Comparison of ENCODE assay signal across 7 mouse cellular contexts in genomic region chr2:45108521-45109091, GRCm38 (mm10). TPM values are rescaled to one million over a fixed set of nuclear protein-coding genes. Genes with fewer than 3 reads are reported as not detected.
DNase-seq lines count a peak whose midpoint lies in the region; ATAC-seq and TF ChIP-seq lines count a peak whose summit lies in the region.

No protein-coding gene starts in this region.

- peak in 1 of 2 experiments; percentile 18; a peak in 1 of 4 replicates for TF ChIP-seq EP300 in MEL (IDR thresholded peaks at IDR 0.05; ENCODE audit: low read depth in 1 of 2, low read length in 2 of 2)

- no peaks in the 10 kb centered on the region for H3K27me3 ChIP-seq in MEL (ENCODE audit: control insufficient read depth in 1 of 2, insufficient read depth in 2 of 2, low read length in 2 of 2)
- H3K27me3 ChIP-seq in limb, embryonic 15.5 days = peaks cover 40% of the 10 kb centered on the region
- no peaks in the 10 kb centered on the region for H3K27me3 ChIP-seq in midbrain, embryonic 16.5 days (ENCODE audit: control insufficient read depth, insufficient read depth, low read depth, low read length)
- H3K27me3 ChIP-seq in thymus, adult 2 months (ENCODE audit: control insufficient read depth, insufficient read depth, low read length) = peaks cover 5% of the 10 kb centered on the region; the same call in 1 of the 2 replicates

- H3K4me1 ChIP-seq in MEL (ENCODE audit: control insufficient read depth in 1 of 2, insufficient read depth in 2 of 2, low read length in 2 of 2) = peaks cover 6 to 8% of the 10 kb centered on the region in 2 experiments; a peak in 3 of 4 replicates
- H3K4me1 ChIP-seq in embryonic fibroblast, embryonic 13.5 days (ENCODE audit: control insufficient read depth, insufficient read depth, low read length) = peaks cover 13% of the 10 kb centered on the region
- H3K4me1 ChIP-seq in limb, embryonic 15.5 days = peaks cover 13% of the 10 kb centered on the region; the same call in 1 of the 2 replicates
- peaks cover 19% of the 10 kb centered on the region for H3K4me1 ChIP-seq in midbrain, embryonic 16.5 days (ENCODE audit: control insufficient read depth, insufficient read depth, low read length)
- peaks cover 20% of the 10 kb centered on the region for H3K4me1 ChIP-seq in thymus, adult 2 months (replicated peaks; ENCODE audit: control insufficient read depth, insufficient read depth, low read length)

- intact Hi-C loops in heart, postnatal 36 days (cut with DNase I) = loop anchor here (5.0 kb wide), 2 partner anchors 86 to 121 kb away; no protein-coding TSS in a partner anchor

- H3K36me3 ChIP-seq in MEL (ENCODE audit: control insufficient read depth in 1 of 2, insufficient read depth in 2 of 2, low read length in 2 of 2) = peaks cover 0 to 16% of the 10 kb centered on the region in 2 experiments; a peak in 3 of 4 replicates
- H3K36me3 ChIP-seq in limb, embryonic 15.5 days = no peaks in the 10 kb centered on the region
- no peaks in the 10 kb centered on the region for H3K36me3 ChIP-seq in midbrain, embryonic 16.5 days (ENCODE audit: control insufficient read depth, insufficient read depth, low read length)
- no peaks in the 10 kb centered on the region for H3K36me3 ChIP-seq in thymus, adult 2 months (ENCODE audit: control insufficient read depth, insufficient read depth, low read length)

- H3K9ac ChIP-seq in MEL (ENCODE audit: control insufficient read depth, low read depth, low read length, poor library complexity, severe bottlenecking) = peak overlapping the region; percentile 99
- peak overlapping the region; percentile 91 for H3K9ac ChIP-seq in limb, embryonic 15.5 days
- H3K9ac ChIP-seq in midbrain, embryonic 16.5 days (ENCODE audit: low read depth, low read length) = peak overlapping the region; percentile 80

- under 1% methylated on average over 23 of the region's 25 CpGs for WGBS in limb, embryonic 15.5 days
- under 1% methylated on average over 23 of the region's 25 CpGs for WGBS in midbrain, embryonic 16.5 days
- 2% methylated on average over 25 of the region's 25 CpGs for WGBS in thymus, adult 2 months

- DNase-seq in CD4-positive helper T cell, adult 2 months (ENCODE audit: low read depth, low spot score) = peak; percentile 38
- peak; percentile 54 for DNase-seq in MEL (ENCODE audit: low read depth, low spot score)
- peak; percentile 52 to 74 for DNase-seq in heart, postnatal 36 days
- DNase-seq in thymus, adult 2 months = peak; percentile 27

- TF ChIP-seq POLR2A in MEL (IDR thresholded peaks at IDR 0.05; ENCODE audit: control insufficient read depth in 1 of 2, insufficient read depth in 1 of 2, low read depth in 1 of 2, low read length in 2 of 2, poor library complexity in 1 of 2) = no peak
- 0 out of 2 replicates have a peak, but pooled peaks have one; percentile 9 for TF ChIP-seq POLR2A in embryonic fibroblast, embryonic 13.5 days (IDR thresholded peaks at IDR 0.05; ENCODE audit: low read depth, low read length)
- TF ChIP-seq POLR2A in thymus, adult 2 months (IDR thresholded peaks at IDR 0.05; ENCODE audit: control insufficient read depth, extremely low read depth, insufficient read depth, low read length, poor library complexity) = no peak

- no peaks in the 10 kb centered on the region for H3K9me3 ChIP-seq in MEL (replicated peaks; ENCODE audit: insufficient read depth, low read length)
- H3K9me3 ChIP-seq in limb, embryonic 15.5 days = no peaks in the 10 kb centered on the region
- H3K9me3 ChIP-seq in midbrain, embryonic 16.5 days (replicated peaks; ENCODE audit: control insufficient read depth, low read length, poor library complexity, severe bottlenecking) = no peaks in the 10 kb centered on the region

- peaks cover 71% of the 10 kb centered on the region for H3K79me2 ChIP-seq in MEL (ENCODE audit: control insufficient read depth, insufficient read depth, low read length, poor library complexity)

- H3K4me3 ChIP-seq in MEL (ENCODE audit: control insufficient read depth in 1 of 2, insufficient read depth in 1 of 2, low read depth in 2 of 2, low read length in 2 of 2) = peak overlapping the region; percentile 98
- H3K4me3 ChIP-seq in embryonic fibroblast, embryonic 13.5 days (ENCODE audit: insufficient read depth, low read length) = peak overlapping the region; percentile 76
- H3K4me3 ChIP-seq in limb, embryonic 15.5 days = peak overlapping the region; percentile 62
- peak overlapping the region; percentile 62 for H3K4me3 ChIP-seq in midbrain, embryonic 16.5 days (ENCODE audit: low read depth, low read length)
- H3K4me3 ChIP-seq in thymus, adult 2 months (ENCODE audit: control insufficient read depth, insufficient read depth, low read length) = peak overlapping the region; percentile 96

- peak overlapping the region; percentile 35 for H3K27ac ChIP-seq in MEL (ENCODE audit: control insufficient read depth, low read depth, low read length)
- peak overlapping the region; percentile 52 for H3K27ac ChIP-seq in embryonic fibroblast, embryonic 13.5 days (ENCODE audit: insufficient read depth, low read length)
- peak overlapping the region; percentile 90 for H3K27ac ChIP-seq in limb, embryonic 15.5 days
- peak overlapping the region; percentile 91 for H3K27ac ChIP-seq in midbrain, embryonic 16.5 days (ENCODE audit: low read length)
- no peak overlapping the region; the same call in 1 of the 2 replicates for H3K27ac ChIP-seq in thymus, adult 2 months (ENCODE audit: control insufficient read depth, insufficient read depth, low read length)

- peak; percentile 46; the same call in 1 of the 2 replicates for ATAC-seq in limb, embryonic 15.5 days (ENCODE audit: insufficient number of reproducible peaks, low FRiP score, low TSS enrichment, low read depth)
- peak; percentile 54 for ATAC-seq in midbrain, embryonic 16.5 days

- no peak for TF ChIP-seq CTCF in MEL (IDR thresholded peaks at IDR 0.05 in 2 of 3, conservative IDR thresholded peaks at IDR 0.05 in 1 of 3; ENCODE audit: control insufficient read depth in 1 of 3, insufficient read depth in 1 of 3, low read depth in 2 of 3, low read length in 3 of 3, poor library complexity in 1 of 3, severe bottlenecking in 1 of 3)
- TF ChIP-seq CTCF in embryonic fibroblast, embryonic 13.5 days (IDR thresholded peaks at IDR 0.05; ENCODE audit: borderline replicate concordance, insufficient read depth, low read length) = no peak
- no peak for TF ChIP-seq CTCF in thymus, adult 2 months (IDR thresholded peaks at IDR 0.05; ENCODE audit: borderline replicate concordance, control insufficient read depth, extremely low read depth, insufficient read depth, low read length, poor library complexity)

- peak overlapping the region; percentile 68 for H3K4me2 ChIP-seq in limb, embryonic 15.5 days
- peak overlapping the region; percentile 88 for H3K4me2 ChIP-seq in midbrain, embryonic 16.5 days (ENCODE audit: low read length)

- no peak for TF ChIP-seq RAD21 in MEL (IDR thresholded peaks at IDR 0.05; ENCODE audit: low read depth, low read length)

TF ChIP-seq in MEL, 35 proteins besides CTCF, POLR2A, EP300 and RAD21:
- TF ChIP-seq NELFE (IDR thresholded peaks at IDR 0.05; ENCODE audit: low read depth, low read length) = 0 out of 2 replicates have a peak, but pooled peaks have one; percentile 24
- 0 out of 2 replicates have a peak, but pooled peaks have one; percentile 72 for TF ChIP-seq CHD1 (IDR thresholded peaks at IDR 0.05; ENCODE audit: low read depth, low read length)
- no peak for TF ChIP-seq TBP (IDR thresholded peaks at IDR 0.05; ENCODE audit: low read depth, low read length)

RNA-seq across cellular contexts. Expression of gene Zeb2, which starts 8.6 kb away (rescaled TPM):
- total RNA-seq in MEL (2012; rRNA removed) = 12.9 and 14.8 TPM in 2 replicates
- polyA plus RNA-seq in MEL (2012; ENCODE audit: insufficient read depth in 1 of 2, insufficient read length in 2 of 2, low read depth in 1 of 2, low replicate concordance in 2 of 2, missing spikeins in 1 of 2) = 10 to 100 TPM in 1 of 2 experiments, not detected in 1; 12.8 TPM
- polyA plus RNA-seq in embryonic fibroblast, embryonic 13.5 days (2011; ENCODE audit: insufficient read length, low read depth, missing spikeins) = 66.5 and 73.5 TPM in 2 replicates
- 10 to 100 TPM; 53.1 to 54.2 TPM for total RNA-seq in heart, postnatal 36 days (2021)
- 53.6 and 58.2 TPM in 2 replicates for polyA plus RNA-seq in limb, embryonic 15.5 days (2015; fragmentation: Nextera tagmentation; extraction: Ambion mirVana)
- polyA plus RNA-seq in midbrain, embryonic 16.5 days (2015; fragmentation: Nextera tagmentation; extraction: Ambion mirVana) = 24.6 and 26.7 TPM in 2 replicates
- polyA plus RNA-seq in thymus, adult 2 months (2012; rRNA removed) = 6.5 and 8.7 TPM in 2 replicates
